Mouse (Mus musculus): ENCODE measurements around the gene C5ar1. TPM values are rescaled to one million over a fixed set of nuclear protein-coding genes. Genes with fewer than 3 reads are reported as not detected.
A peak's percentile ranks its signal among the peaks of the same experiment; 100 is the strongest.

C5ar1 gene
- polyA plus RNA-seq, 1 experiment from 2014 or later, result 1.8 TPM

- no peaks in the 10 kb centered on the region for H3K9me3 ChIP-seq (ENCODE audit: control insufficient read depth, low read length)
- H3K9ac ChIP-seq (ENCODE audit: low read depth, low read length), result no peak overlapping the region
- no peak overlapping the region for H3K4me2 ChIP-seq (replicated peaks; ENCODE audit: low read depth, low read length)
- no peak overlapping the region for H3K4me3 ChIP-seq (ENCODE audit: low read length)
- H3K27ac ChIP-seq (ENCODE audit: low read depth, low read length), result no peak overlapping the region
- 80% methylated on average over 5 of the region's 5 CpGs for WGBS
- no peaks in the 10 kb centered on the region for H3K4me1 ChIP-seq (ENCODE audit: control insufficient read depth, insufficient read depth, low read length)
- no peaks in the 10 kb centered on the region for H3K36me3 ChIP-seq (ENCODE audit: control insufficient read depth, insufficient read depth, low read length)
- ATAC-seq (ENCODE audit: low FRiP score, low TSS enrichment), result no peak
- no peaks in the 10 kb centered on the region for H3K27me3 ChIP-seq (ENCODE audit: control insufficient read depth, insufficient read depth, low read length)
Observed at GRCm38 (mm10) chr7:16250687-16251086, 8.7 kb downstream of the C5ar1 start.

- Histone ChIP-seq H3K27ac (ENCODE audit: low read depth, low read length) (no peak overlapping the region), H3K9ac (ENCODE audit: low read depth, low read length) (no peak overlapping the region), H3K36me3 (ENCODE audit: control insufficient read depth, insufficient read depth, low read length) (no peaks in the 10 kb centered on the region), H3K27me3 (ENCODE audit: control insufficient read depth, insufficient read depth, low read length) (no peaks in the 10 kb centered on the region), H3K4me1 (ENCODE audit: control insufficient read depth, insufficient read depth, low read length) (no peaks in the 10 kb centered on the region), H3K4me2 (replicated peaks; ENCODE audit: low read depth, low read length) (no peak overlapping the region), H3K9me3 (ENCODE audit: control insufficient read depth, low read length) (no peaks in the 10 kb centered on the region), H3K4me3 (ENCODE audit: low read length) (no peak overlapping the region)
- no peak for ATAC-seq (ENCODE audit: low FRiP score, low TSS enrichment)
- 45% methylated on average over 1 of the region's 4 CpGs for WGBS
Observed at GRCm38 (mm10) chr7:16245958-16246357, 13.4 kb downstream of the C5ar1 start.

- Histone ChIP-seq H3K36me3 (ENCODE audit: control insufficient read depth, insufficient read depth, low read length) (no peaks in the 10 kb centered on the region), H3K9me3 (ENCODE audit: control insufficient read depth, low read length) (no peaks in the 10 kb centered on the region), H3K27me3 (ENCODE audit: control insufficient read depth, insufficient read depth, low read length) (no peaks in the 10 kb centered on the region), H3K9ac (ENCODE audit: low read depth, low read length) (no peak within 1 kb of the TSS), H3K4me2 (replicated peaks; ENCODE audit: low read depth, low read length) (no peak within 1 kb of the TSS), H3K4me3 (ENCODE audit: low read length) (no peak within 1 kb of the TSS), H3K4me1 (ENCODE audit: control insufficient read depth, insufficient read depth, low read length) (no peaks in the 10 kb centered on the region), H3K27ac (ENCODE audit: low read depth, low read length) (no peak within 1 kb of the TSS)
- 34% methylated on average over 5 of the region's 5 CpGs for WGBS
- no peak for ATAC-seq (ENCODE audit: low FRiP score, low TSS enrichment)
Observed at GRCm38 (mm10) chr7:16244067-16244466, 15.3 kb downstream of the C5ar1 start, which contains the start of gene C5ar2. Gene C5ar2, minus strand, starts transcription at chr7:16244154.

- 80% methylated on average over 6 of the region's 6 CpGs for WGBS
- Histone ChIP-seq H3K4me2 (replicated peaks; ENCODE audit: low read depth, low read length) (no peak overlapping the region), H3K4me1 (ENCODE audit: control insufficient read depth, insufficient read depth, low read length) (no peaks in the 10 kb centered on the region), H3K9me3 (ENCODE audit: control insufficient read depth, low read length) (no peaks in the 10 kb centered on the region), H3K36me3 (ENCODE audit: control insufficient read depth, insufficient read depth, low read length) (no peaks in the 10 kb centered on the region), H3K27ac (ENCODE audit: low read depth, low read length) (no peak overlapping the region), H3K4me3 (ENCODE audit: low read length) (no peak overlapping the region), H3K9ac (ENCODE audit: low read depth, low read length) (no peak overlapping the region), H3K27me3 (ENCODE audit: control insufficient read depth, insufficient read depth, low read length) (no peaks in the 10 kb centered on the region)
- no peak for ATAC-seq (ENCODE audit: low FRiP score, low TSS enrichment)
Observed at GRCm38 (mm10) chr7:16242198-16242597, 17.1 kb downstream of the C5ar1 start.

- H3K27ac ChIP-seq (ENCODE audit: low read depth, low read length), result no peak overlapping the region
- no peak overlapping the region for H3K9ac ChIP-seq (ENCODE audit: low read depth, low read length)
- H3K36me3 ChIP-seq (ENCODE audit: control insufficient read depth, insufficient read depth, low read length), result no peaks in the 10 kb centered on the region
- no peaks in the 10 kb centered on the region for H3K4me1 ChIP-seq (ENCODE audit: control insufficient read depth, insufficient read depth, low read length)
- H3K27me3 ChIP-seq (ENCODE audit: control insufficient read depth, insufficient read depth, low read length), result no peaks in the 10 kb centered on the region
- H3K4me3 ChIP-seq (ENCODE audit: low read length), result no peak overlapping the region
- WGBS, result 47% methylated on average over 11 of the region's 11 CpGs
- no peak for ATAC-seq (ENCODE audit: low FRiP score, low TSS enrichment)
- no peaks in the 10 kb centered on the region for H3K9me3 ChIP-seq (ENCODE audit: control insufficient read depth, low read length)
- no peak overlapping the region for H3K4me2 ChIP-seq (replicated peaks; ENCODE audit: low read depth, low read length)
Observed at GRCm38 (mm10) chr7:16241787-16242186, 17.6 kb downstream of the C5ar1 start.

GRCm38 (mm10) chr7:16240978-16241303 is 18.4 kb downstream of the C5ar1 start:
- 90% methylated on average over 1 of the region's 1 CpGs for WGBS

GRCm38 (mm10) chr7:16240281-16240977 is 18.9 kb downstream of the C5ar1 start:
- ATAC-seq (ENCODE audit: low FRiP score, low TSS enrichment), result no peak
- no peaks in the 10 kb centered on the region for H3K4me1 ChIP-seq (ENCODE audit: control insufficient read depth, insufficient read depth, low read length)
- no peaks in the 10 kb centered on the region for H3K36me3 ChIP-seq (ENCODE audit: control insufficient read depth, insufficient read depth, low read length)
- WGBS, result 82% methylated on average over 7 of the region's 7 CpGs
- no peaks in the 10 kb centered on the region for H3K27me3 ChIP-seq (ENCODE audit: control insufficient read depth, insufficient read depth, low read length)
- no peak overlapping the region for H3K4me3 ChIP-seq (ENCODE audit: low read length)
- H3K27ac ChIP-seq (ENCODE audit: low read depth, low read length), result no peak overlapping the region
- H3K9ac ChIP-seq (ENCODE audit: low read depth, low read length), result no peak overlapping the region
- no peak overlapping the region for H3K4me2 ChIP-seq (replicated peaks; ENCODE audit: low read depth, low read length)
- no peaks in the 10 kb centered on the region for H3K9me3 ChIP-seq (ENCODE audit: control insufficient read depth, low read length)

More at GRCm38 (mm10) chr7:16240978-16241303, 18.4 kb downstream of the C5ar1 start:
- Histone ChIP-seq H3K36me3 (ENCODE audit: control insufficient read depth, insufficient read depth, low read length) (no peaks in the 10 kb centered on the region), H3K27ac (ENCODE audit: low read depth, low read length) (no peak overlapping the region), H3K4me1 (ENCODE audit: control insufficient read depth, insufficient read depth, low read length) (no peaks in the 10 kb centered on the region), H3K9ac (ENCODE audit: low read depth, low read length) (no peak overlapping the region), H3K9me3 (ENCODE audit: control insufficient read depth, low read length) (no peaks in the 10 kb centered on the region), H3K27me3 (ENCODE audit: control insufficient read depth, insufficient read depth, low read length) (no peaks in the 10 kb centered on the region), H3K4me3 (ENCODE audit: low read length) (no peak overlapping the region), H3K4me2 (replicated peaks; ENCODE audit: low read depth, low read length) (no peak overlapping the region)
- ATAC-seq (ENCODE audit: low FRiP score, low TSS enrichment), result no peak

GRCm38 (mm10) chr7:16239554-16239997 is 19.8 kb downstream of the C5ar1 start:
- no peak overlapping the region for H3K4me2 ChIP-seq (replicated peaks; ENCODE audit: low read depth, low read length)
- peak; percentile 58; the same call in 1 of the 2 replicates for ATAC-seq (ENCODE audit: low FRiP score, low TSS enrichment)
- H3K9ac ChIP-seq (ENCODE audit: low read depth, low read length), result no peak overlapping the region
- no peaks in the 10 kb centered on the region for H3K36me3 ChIP-seq (ENCODE audit: control insufficient read depth, insufficient read depth, low read length)
- no peak overlapping the region for H3K4me3 ChIP-seq (ENCODE audit: low read length)
- H3K9me3 ChIP-seq (ENCODE audit: control insufficient read depth, low read length), result no peaks in the 10 kb centered on the region
- 29% methylated on average over 9 of the region's 9 CpGs for WGBS
- H3K27ac ChIP-seq (ENCODE audit: low read depth, low read length), result no peak overlapping the region
- no peaks in the 10 kb centered on the region for H3K4me1 ChIP-seq (ENCODE audit: control insufficient read depth, insufficient read depth, low read length)
- no peaks in the 10 kb centered on the region for H3K27me3 ChIP-seq (ENCODE audit: control insufficient read depth, insufficient read depth, low read length)

- Histone ChIP-seq H3K4me2 (replicated peaks; ENCODE audit: low read depth, low read length) (no peak overlapping the region), H3K27ac (ENCODE audit: low read depth, low read length) (no peak overlapping the region), H3K27me3 (ENCODE audit: control insufficient read depth, insufficient read depth, low read length) (no peaks in the 10 kb centered on the region), H3K4me3 (ENCODE audit: low read length) (no peak overlapping the region), H3K4me1 (ENCODE audit: control insufficient read depth, insufficient read depth, low read length) (peaks cover 3% of the 10 kb centered on the region; the same call in 1 of the 2 replicates), H3K9ac (ENCODE audit: low read depth, low read length) (no peak overlapping the region), H3K36me3 (ENCODE audit: control insufficient read depth, insufficient read depth, low read length) (no peaks in the 10 kb centered on the region), H3K9me3 (ENCODE audit: control insufficient read depth, low read length) (no peaks in the 10 kb centered on the region)
- 25% methylated on average over 5 of the region's 5 CpGs for WGBS
- no peak for ATAC-seq (ENCODE audit: low FRiP score, low TSS enrichment)
Observed at GRCm38 (mm10) chr7:16229869-16230268, 29.5 kb downstream of the C5ar1 start.
